Mouse (Mus musculus) liver, adult 2 months (tissue): Measurements from ENCODE around the gene Zc3hav1l. TPM values are rescaled to one million over a fixed set of nuclear protein-coding genes. Genes with fewer than 3 reads are reported as not detected.
A peak's percentile ranks its signal among the peaks of the same experiment; 100 is the strongest.

Experiments
- DNase-seq: peaks from one replicate; pipeline ENCODE4 v3.0.0-alpha.2; 2011; ENCODE audit warnings: low read depth, low spot score; ENCODE audit errors: extremely low read depth
- H3K27ac ChIP-seq: fragments of 200-500 bp; replicated peaks from 2 replicates; pipeline ENCODE4 v1.5.1; 2012; ENCODE audit warnings: low read depth, mild to moderate bottlenecking, control low read depth, inconsistent platforms, low read length; ENCODE audit not compliant: insufficient read depth
- H3K27me3 ChIP-seq: fragments of 200-500 bp; 2 replicates; pipeline ENCODE4 v1.6.1; 2012; ENCODE audit warnings: mild to moderate bottlenecking, moderate library complexity, low read length, inconsistent platforms; ENCODE audit not compliant: control insufficient read depth, insufficient read depth
- H3K36me3 ChIP-seq: fragments of 200-500 bp; 2 replicates; pipeline ENCODE4 v1.6.1; 2012; ENCODE audit warnings: low read length, inconsistent platforms; ENCODE audit not compliant: control insufficient read depth, insufficient read depth
- H3K4me1 ChIP-seq: fragments of 200-500 bp; 2 replicates; pipeline ENCODE4 v1.6.1; 2011; ENCODE audit warnings: low read length; ENCODE audit not compliant: control insufficient read depth, insufficient read depth
- H3K4me3 ChIP-seq: fragments of 200-500 bp; 2 replicates; pipeline ENCODE4 v1.5.1; 2011; ENCODE audit warnings: low read depth, mild to moderate bottlenecking, control low read depth, low read length, moderate library complexity; ENCODE audit not compliant: insufficient read depth
- H3K79me2 ChIP-seq: fragments of 200-500 bp; 2 replicates; pipeline ENCODE4 v1.6.1; 2012; ENCODE audit warnings: inconsistent platforms, mild to moderate bottlenecking, low read length, moderate library complexity; ENCODE audit not compliant: control insufficient read depth, insufficient read depth
- H3K9ac ChIP-seq: fragments of 200-500 bp; 2 replicates; pipeline ENCODE4 v1.6.1; 2012; ENCODE audit warnings: low read depth, mild to moderate bottlenecking, control low read depth, inconsistent platforms, low read length
- CTCF ChIP-seq: fragments of 200-500 bp; IDR thresholded peaks from 2 replicates; pipeline ENCODE4 v1.5.1; 2011; ENCODE audit warnings: low read depth, low read length, control low read depth
- POLR2A ChIP-seq: fragments of 200-500 bp; IDR thresholded peaks from 2 replicates; pipeline ENCODE4 v1.6.1; 2011; ENCODE audit warnings: low read length, control low read depth; ENCODE audit not compliant: insufficient read depth; ENCODE audit errors: extremely low read depth
- WGBS: fragments of 180-500 bp; shearing (Covaris S2); methylation state at CpG from one replicate; pipeline ENCODE4 v1.1.7; 2018; 5-methylcytosine and 5-hydroxymethylcytosine counted together
- polyA plus RNA-seq: library from polyadenylated mRNA; depleted of rRNA; stranded (reverse); fragments of >200 nt; gene quantifications from 2 replicates; pipeline ENCODE4 v1.2.3, GENCODE M21; 2012; rRNA removed
- total RNA-seq: library from RNA; depleted of rRNA; stranded (reverse); fragments of >200 nt; gene quantifications from 2 replicates; pipeline ENCODE4 v1.2.3, GENCODE M21; 2014; rRNA removed

Gene Zc3hav1l
- total RNA-seq, result 0.18 and 0.27 TPM in 2 replicates
- 0.15 and 0.22 TPM in 2 replicates for polyA plus RNA-seq

GRCm38 (mm10) chr6:38298761-38299401 is at the start of gene Zc3hav1l:
Zc3hav1l (minus strand) TSS chr6:38299259.
- Histone ChIP-seq H3K79me2 (no peaks in the 10 kb centered on the region), H3K4me3 (peak within 1 kb of the TSS; percentile 84), H3K27me3 (no peaks in the 10 kb centered on the region), H3K27ac (no peak within 1 kb of the TSS), H3K36me3 (no peaks in the 10 kb centered on the region), H3K4me1 (no peaks in the 10 kb centered on the region), H3K9ac (peak within 1 kb of the TSS; percentile 71)
- no peak for DNase-seq
- TF ChIP-seq CTCF (no peak), POLR2A (no peak)
- under 1% methylated on average over 70 of the region's 70 CpGs for WGBS

GRCm38 (mm10) chr6:38347875-38348274 is 48.8 kb upstream of the Zc3hav1l start:
- Histone ChIP-seq H3K4me1 (peaks cover 25% of the 10 kb centered on the region), H3K4me3 (no peak overlapping the region), H3K9ac (no peak overlapping the region), H3K27ac (no peak overlapping the region), H3K79me2 (peaks cover 29% of the 10 kb centered on the region), H3K36me3 (no peaks in the 10 kb centered on the region; the same call in 1 of the 2 replicates), H3K27me3 (no peaks in the 10 kb centered on the region)
- WGBS, result 72% methylated on average over 5 of the region's 5 CpGs
- no peak for TF ChIP-seq CTCF
- no peak for TF ChIP-seq POLR2A
- no peak for DNase-seq

- H3K4me1 ChIP-seq, result peaks cover 33% of the 10 kb centered on the region
- WGBS, result 23% methylated on average over 7 of the region's 7 CpGs
- DNase-seq, result peak; percentile 42
- TF ChIP-seq CTCF (no peak), POLR2A (no peak)
- H3K36me3 ChIP-seq, result no peaks in the 10 kb centered on the region; the same call in 1 of the 2 replicates
- no peak overlapping the region for H3K4me3 ChIP-seq
- no peak overlapping the region for H3K9ac ChIP-seq
- no peaks in the 10 kb centered on the region for H3K27me3 ChIP-seq
- peaks cover 24% of the 10 kb centered on the region; the same call in 1 of the 2 replicates for H3K79me2 ChIP-seq
- 0 out of 2 replicates have a peak overlapping the region, but pooled peaks have one; percentile 32 for H3K27ac ChIP-seq
Observed at GRCm38 (mm10) chr6:38345796-38346195, 46.7 kb upstream of the Zc3hav1l start.

GRCm38 (mm10) chr6:38344006-38344670 is 45.1 kb upstream of the Zc3hav1l start:
- H3K27me3 ChIP-seq, result no peaks in the 10 kb centered on the region
- peaks cover 14% of the 10 kb centered on the region; the same call in 1 of the 2 replicates for H3K79me2 ChIP-seq
- H3K4me1 ChIP-seq, result peaks cover 31% of the 10 kb centered on the region
- no peak overlapping the region for H3K4me3 ChIP-seq
- TF ChIP-seq CTCF, result no peak
- TF ChIP-seq POLR2A, result no peak
- H3K9ac ChIP-seq, result no peak overlapping the region
- no peak for DNase-seq
- 56% methylated on average over 7 of the region's 7 CpGs for WGBS
- peaks cover 7% of the 10 kb centered on the region for H3K36me3 ChIP-seq
- peak overlapping the region; percentile 66 for H3K27ac ChIP-seq

DNA sequence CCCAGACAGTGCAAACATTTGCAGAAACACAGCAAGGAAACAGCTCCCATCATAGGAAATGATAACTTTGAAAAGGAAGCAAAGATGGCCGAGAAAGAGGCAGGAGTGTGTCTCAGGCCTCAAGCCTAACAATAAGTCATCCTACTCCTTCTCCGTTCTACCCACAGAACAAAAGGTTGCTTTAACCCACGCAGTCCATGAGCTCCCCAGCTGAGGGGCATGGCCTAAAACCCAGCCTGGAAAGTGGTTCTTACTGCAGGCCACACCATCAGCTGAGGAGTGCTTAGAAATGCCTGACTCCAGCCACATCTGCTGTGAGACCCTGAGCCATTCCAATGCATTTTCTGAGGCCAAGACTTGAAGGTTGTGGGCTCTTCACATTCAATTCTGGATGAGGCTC is 44.5 kb upstream of the Zc3hav1l start:
- TF ChIP-seq CTCF, result no peak
- no peak for TF ChIP-seq POLR2A
- DNase-seq, result no peak
- no peaks in the 10 kb centered on the region for H3K27me3 ChIP-seq
- H3K9ac ChIP-seq, result no peak overlapping the region
- no peak overlapping the region for H3K4me3 ChIP-seq
- H3K79me2 ChIP-seq, result peaks cover 11% of the 10 kb centered on the region; the same call in 1 of the 2 replicates
- H3K4me1 ChIP-seq, result peaks cover 35% of the 10 kb centered on the region
- WGBS, result 35% methylated on average over 3 of the region's 3 CpGs
- H3K36me3 ChIP-seq, result peaks cover 11% of the 10 kb centered on the region
- H3K27ac ChIP-seq, result peak overlapping the region; percentile 66

DNA sequence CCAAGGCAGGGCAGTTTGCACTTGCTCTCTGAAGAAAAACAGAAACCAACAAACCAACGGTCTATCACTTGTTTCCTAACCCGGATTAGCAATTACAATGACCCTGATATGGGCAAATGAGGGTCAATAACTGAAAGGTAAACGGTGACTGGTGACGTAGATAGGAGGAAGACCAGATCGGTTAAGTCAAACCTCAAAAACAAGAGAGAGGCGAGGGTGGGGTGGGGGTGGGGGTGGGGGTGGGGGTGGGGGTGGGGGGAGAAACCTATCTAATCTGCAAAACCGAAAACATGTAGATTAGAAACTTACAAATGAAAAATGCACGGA is 43.6 kb upstream of the Zc3hav1l start:
- Histone ChIP-seq H3K4me1 (peaks cover 38% of the 10 kb centered on the region), H3K79me2 (peaks cover 9% of the 10 kb centered on the region; the same call in 1 of the 2 replicates), H3K27ac (peak overlapping the region; percentile 72), H3K4me3 (peak overlapping the region; percentile 12; the same call in 1 of the 2 replicates), H3K36me3 (peaks cover 11% of the 10 kb centered on the region), H3K9ac (no peak overlapping the region), H3K27me3 (no peaks in the 10 kb centered on the region)
- DNase-seq, result peak; percentile 74
- TF ChIP-seq CTCF, result no peak
- TF ChIP-seq POLR2A, result no peak
- 5% methylated on average over 8 of the region's 8 CpGs for WGBS
